Mouse (Mus musculus): ENCODE results near the gene Slc25a24. TPM values are rescaled to one million over a fixed set of nuclear protein-coding genes. Genes with fewer than 3 reads are reported as not detected.

Slc25a24 gene
- polyA plus RNA-seq, 1 experiment: not detected

- Histone ChIP-seq H3K27ac (ENCODE audit: insufficient read depth, low read depth, low read length) (no peak overlapping the region), H3K4me3 (ENCODE audit: insufficient read depth, low read depth, low read length) (no peak overlapping the region), H3K4me1 (ENCODE audit: control insufficient read depth, insufficient read depth, low read length) (no peaks in the 10 kb centered on the region)
- no peak for TF ChIP-seq CTCF (IDR thresholded peaks at IDR 0.05; ENCODE audit: insufficient read depth, low read depth, low read length)
- TF ChIP-seq POLR2A (IDR thresholded peaks at IDR 0.05; ENCODE audit: insufficient read depth, low read depth, low read length): no peak
- 71% methylated on average over 2 of the region's 2 CpGs for WGBS
These were observed 73.2 kb downstream of the Slc25a24 start for GRCm38 (mm10) chr3:109196166-109196565.

- Histone ChIP-seq H3K4me1 (ENCODE audit: control insufficient read depth, insufficient read depth, low read length) (no peaks in the 10 kb centered on the region), H3K27ac (ENCODE audit: insufficient read depth, low read depth, low read length) (no peak overlapping the region), H3K4me3 (ENCODE audit: insufficient read depth, low read depth, low read length) (no peak overlapping the region)
- TF ChIP-seq CTCF (IDR thresholded peaks at IDR 0.05; ENCODE audit: insufficient read depth, low read depth, low read length) (no peak), POLR2A (IDR thresholded peaks at IDR 0.05; ENCODE audit: insufficient read depth, low read depth, low read length) (no peak)
- WGBS: 98% methylated on average over 1 of the region's 1 CpGs
These were observed 76.3 kb downstream of the Slc25a24 start for GRCm38 (mm10) chr3:109199280-109199679.

DNA sequence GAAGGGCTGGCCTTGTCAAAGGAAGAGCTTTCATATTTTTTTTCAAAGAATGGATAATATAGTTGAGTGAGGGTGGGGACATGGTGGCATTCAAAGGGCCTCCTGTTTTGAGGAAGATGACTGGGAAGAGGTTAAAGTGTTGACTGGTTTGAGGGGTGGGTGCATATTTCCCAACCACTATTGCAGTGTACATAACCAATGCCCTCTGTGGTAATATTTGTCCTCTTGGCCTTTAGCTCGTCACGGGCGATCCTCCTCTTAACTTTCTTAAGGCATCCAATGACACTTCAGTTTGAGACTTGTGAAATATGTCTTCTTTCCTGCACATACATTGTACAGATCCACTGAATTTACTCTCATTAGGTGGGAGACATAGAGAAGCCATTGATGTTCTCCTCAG, 89.4 kb downstream of the Slc25a24 start:
- TF ChIP-seq CTCF (IDR thresholded peaks at IDR 0.05; ENCODE audit: insufficient read depth, low read depth, low read length) (no peak), POLR2A (IDR thresholded peaks at IDR 0.05; ENCODE audit: insufficient read depth, low read depth, low read length) (no peak)
- no peak overlapping the region for H3K4me3 ChIP-seq (ENCODE audit: insufficient read depth, low read depth, low read length)
- no peak overlapping the region for H3K27ac ChIP-seq (ENCODE audit: insufficient read depth, low read depth, low read length)
- WGBS: 98% methylated on average over 3 of the region's 3 CpGs
- H3K4me1 ChIP-seq (ENCODE audit: control insufficient read depth, insufficient read depth, low read length): no peaks in the 10 kb centered on the region

DNA sequence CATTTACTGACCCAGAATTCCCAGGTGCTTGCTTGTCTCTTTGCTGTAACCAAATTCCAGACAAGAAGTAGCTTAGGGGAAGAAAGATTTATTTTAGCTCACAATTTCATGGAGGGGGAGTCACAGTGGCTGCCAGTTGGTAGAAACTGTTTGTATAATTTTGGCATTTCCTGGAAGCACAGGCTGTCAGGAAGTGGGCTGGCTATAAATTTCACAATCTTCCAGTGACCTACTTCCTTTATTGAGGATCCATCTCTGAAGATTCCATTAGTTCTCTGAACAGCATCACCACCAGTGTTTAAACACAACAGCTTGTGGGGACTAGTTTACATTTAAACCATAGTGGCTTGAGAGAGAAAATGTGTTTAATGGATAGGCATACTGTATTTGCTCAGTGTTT, 93.4 kb downstream of the Slc25a24 start:
- no peak for TF ChIP-seq POLR2A (IDR thresholded peaks at IDR 0.05; ENCODE audit: insufficient read depth, low read depth, low read length)
- no peak for TF ChIP-seq CTCF (IDR thresholded peaks at IDR 0.05; ENCODE audit: insufficient read depth, low read depth, low read length)
- H3K4me3 ChIP-seq (ENCODE audit: insufficient read depth, low read depth, low read length): no peak overlapping the region
- H3K4me1 ChIP-seq (ENCODE audit: control insufficient read depth, insufficient read depth, low read length): no peaks in the 10 kb centered on the region
- H3K27ac ChIP-seq (ENCODE audit: insufficient read depth, low read depth, low read length): no peak overlapping the region

Other genes starting within 250 kb of the Slc25a24 start
- gene Fndc7, start 233.1 kb upstream of the Slc25a24 start, polyA plus RNA-seq (2012; ENCODE audit: insufficient read depth, insufficient read length, low replicate concordance, missing spikeins): not detected in 2 replicates
- gene Prpf38b, start 211.4 kb upstream of the Slc25a24 start, polyA plus RNA-seq (2012; ENCODE audit: insufficient read depth, insufficient read length, low replicate concordance, missing spikeins): not detected in 2 replicates
- gene Henmt1, start 183.3 kb upstream of the Slc25a24 start, polyA plus RNA-seq (2012; ENCODE audit: insufficient read depth, insufficient read length, low replicate concordance, missing spikeins): not detected in 2 replicates
- not detected in 2 replicates for gene Gm9857, start 182.7 kb upstream of the Slc25a24 start, polyA plus RNA-seq (2012; ENCODE audit: insufficient read depth, insufficient read length, low replicate concordance, missing spikeins)
- gene Fam102b, start 95.5 kb upstream of the Slc25a24 start, polyA plus RNA-seq (2012; ENCODE audit: insufficient read depth, insufficient read length, low replicate concordance, missing spikeins): not detected in 2 replicates
- not detected in 2 replicates for gene Slc25a54, start 42.7 kb upstream of the Slc25a24 start, polyA plus RNA-seq (2012; ENCODE audit: insufficient read depth, insufficient read length, low replicate concordance, missing spikeins)
- not detected in 2 replicates for gene Vav3, start 217.5 kb downstream of the Slc25a24 start, polyA plus RNA-seq (2012; ENCODE audit: insufficient read depth, insufficient read length, low replicate concordance, missing spikeins)

All from olfactory bulb, adult 2 months (tissue).